Mouse (Mus musculus) lung, postnatal 0 days (tissue): ENCODE measurements around the gene Cdh13.

Experiments
- CTCF ChIP-seq: IDR thresholded peaks from 2 replicates; pipeline ENCODE4 v1.5.1; 2016; ENCODE audit warnings: antibody characterized with exemption, mild to moderate bottlenecking
- EP300 ChIP-seq: IDR thresholded peaks from 2 replicates; pipeline ENCODE4 v1.6.1; 2016; ENCODE audit warnings: antibody characterized with exemption, mild to moderate bottlenecking, control low read depth

- TF ChIP-seq CTCF = no peak
- TF ChIP-seq EP300 = no peak
These were observed 596.6 kb downstream of the Cdh13 start for GRCm38 (mm10) chr8:118879939-118880825.
